Mouse (Mus musculus): Measurements from ENCODE around the gene Gnai2.

DNA sequence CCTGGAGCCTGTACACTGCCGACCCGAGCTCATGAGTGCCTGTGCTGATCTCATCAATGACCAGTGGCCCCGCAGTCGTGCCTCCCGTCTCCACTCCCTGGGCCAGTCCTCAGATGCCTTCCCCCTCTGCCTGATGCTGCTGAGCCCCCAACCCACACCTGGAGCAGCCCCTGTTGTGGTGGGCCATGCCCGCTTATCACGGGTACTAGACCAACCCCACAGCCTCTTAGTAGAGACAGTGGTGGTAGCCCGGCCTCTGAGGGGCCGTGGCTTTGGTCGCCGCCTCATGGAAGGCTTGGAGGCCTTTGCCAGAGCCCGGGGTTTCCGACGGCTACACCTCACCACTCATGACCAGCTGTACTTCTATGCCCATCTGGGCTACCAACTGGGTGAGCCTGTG lies 52.0 kb downstream of the Gnai2 start:
- TF ChIP-seq POLR2A (IDR thresholded peaks at IDR 0.05; ENCODE audit: insufficient read depth, low read length) (no peak), CTCF (IDR thresholded peaks at IDR 0.05; ENCODE audit: low read depth, low read length) (no peak), EP300 (IDR thresholded peaks at IDR 0.05; ENCODE audit: insufficient read depth, low read depth, low read length) (no peak)

Measured in ES-Bruce4 (cell line).